Mouse (Mus musculus): ENCODE measurements at regions not wholly inside any gene's neighbourhood (a gene's known extent, or its start where the extent isn't known, plus 50 kb on each side); places are given as distances from the start of the nearest gene placed in this dataset.

GRCm38 (mm10) chr2:137974651-137975050, 281.7 kb upstream of the Btbd3 start:
- no peak for DNase-seq (ENCODE audit: low spot score)

GRCm38 (mm10) chr2:137969156-137969555, 287.2 kb upstream of the Btbd3 start:
- DNase-seq (ENCODE audit: low spot score) = no peak

- DNase-seq (ENCODE audit: low spot score) = no peak
Observed at GRCm38 (mm10) chr2:137966460-137967076, 289.8 kb upstream of the Btbd3 start.

GRCm38 (mm10) chr2:137954830-137955229, 301.5 kb upstream of the Btbd3 start:
- no peak for DNase-seq (ENCODE audit: low spot score)

GRCm38 (mm10) chr2:137953144-137953543, 303.2 kb upstream of the Btbd3 start:
- DNase-seq (ENCODE audit: low spot score) = no peak

GRCm38 (mm10) chr2:137951942-137952341, 304.4 kb upstream of the Btbd3 start:
- DNase-seq (ENCODE audit: low spot score) = no peak

- no peak for DNase-seq (ENCODE audit: low spot score)
Observed at GRCm38 (mm10) chr2:137950931-137951330, 305.4 kb upstream of the Btbd3 start.

- peak; percentile 81 for DNase-seq (ENCODE audit: low spot score)
Observed at GRCm38 (mm10) chr2:137942753-137943152, 313.6 kb upstream of the Btbd3 start.

- DNase-seq (ENCODE audit: low spot score) = no peak
Observed at GRCm38 (mm10) chr2:137939591-137939990, 316.8 kb upstream of the Btbd3 start.

GRCm38 (mm10) chr2:137938831-137939480, 317.4 kb upstream of the Btbd3 start:
- DNase-seq (ENCODE audit: low spot score) = no peak

- DNase-seq (ENCODE audit: low spot score) = no peak
Observed at GRCm38 (mm10) chr2:137936613-137937012, 319.8 kb upstream of the Btbd3 start.

- no peak for DNase-seq (ENCODE audit: low spot score)
Observed at GRCm38 (mm10) chr2:137932931-137933330, 323.4 kb upstream of the Btbd3 start.

GRCm38 (mm10) chr2:137932488-137932887, 323.9 kb upstream of the Btbd3 start:
- no peak for DNase-seq (ENCODE audit: low spot score)

GRCm38 (mm10) chr2:137925488-137925887, 330.9 kb upstream of the Btbd3 start:
- DNase-seq (ENCODE audit: low spot score) = no peak

- DNase-seq (ENCODE audit: low spot score) = no peak
Observed at GRCm38 (mm10) chr2:137924576-137924975, 331.8 kb upstream of the Btbd3 start.

- DNase-seq (ENCODE audit: low spot score) = no peak
Observed at GRCm38 (mm10) chr2:137898425-137898824, 357.9 kb upstream of the Btbd3 start.

GRCm38 (mm10) chr2:137880211-137881031, 375.9 kb upstream of the Btbd3 start:
- DNase-seq (ENCODE audit: low spot score) = no peak

GRCm38 (mm10) chr2:137869676-137870075, 386.7 kb upstream of the Btbd3 start:
- no peak for DNase-seq (ENCODE audit: low spot score)

- no peak for DNase-seq (ENCODE audit: low spot score)
Observed at GRCm38 (mm10) chr2:137854494-137854893, 401.9 kb upstream of the Btbd3 start.

GRCm38 (mm10) chr2:137853399-137854259, 402.7 kb upstream of the Btbd3 start:
- DNase-seq (ENCODE audit: low spot score) = no peak

GRCm38 (mm10) chr2:137847901-137848300, 408.5 kb upstream of the Btbd3 start:
- no peak for DNase-seq (ENCODE audit: low spot score)

- DNase-seq (ENCODE audit: low spot score) = no peak
Observed at GRCm38 (mm10) chr2:137827814-137828374, 428.5 kb upstream of the Btbd3 start.
